Mouse (Mus musculus) adrenal gland, postnatal 36 days (tissue): ENCODE measurements around the gene Zmiz1. TPM values are rescaled to one million over a fixed set of nuclear protein-coding genes. Genes with fewer than 3 reads are reported as not detected.
A peak's percentile ranks its signal among the peaks of the same experiment; 100 is the strongest.

ENCODE experiments used
- DNase-seq, 2 experiments: peaks; one replicate each; pipeline ENCODE4 v3.0.0; 2021; ENCODE audit warnings: mixed read lengths in 1 of 2
- total RNA-seq, 2 experiments: library from RNA; stranded (reverse); gene quantifications; 2 replicates each; pipeline ENCODE4 v1.2.3; 2021

Gene Zmiz1
- total RNA-seq, 2 experiments from 2014 or later: 98.2 to 143 TPM

DNA sequence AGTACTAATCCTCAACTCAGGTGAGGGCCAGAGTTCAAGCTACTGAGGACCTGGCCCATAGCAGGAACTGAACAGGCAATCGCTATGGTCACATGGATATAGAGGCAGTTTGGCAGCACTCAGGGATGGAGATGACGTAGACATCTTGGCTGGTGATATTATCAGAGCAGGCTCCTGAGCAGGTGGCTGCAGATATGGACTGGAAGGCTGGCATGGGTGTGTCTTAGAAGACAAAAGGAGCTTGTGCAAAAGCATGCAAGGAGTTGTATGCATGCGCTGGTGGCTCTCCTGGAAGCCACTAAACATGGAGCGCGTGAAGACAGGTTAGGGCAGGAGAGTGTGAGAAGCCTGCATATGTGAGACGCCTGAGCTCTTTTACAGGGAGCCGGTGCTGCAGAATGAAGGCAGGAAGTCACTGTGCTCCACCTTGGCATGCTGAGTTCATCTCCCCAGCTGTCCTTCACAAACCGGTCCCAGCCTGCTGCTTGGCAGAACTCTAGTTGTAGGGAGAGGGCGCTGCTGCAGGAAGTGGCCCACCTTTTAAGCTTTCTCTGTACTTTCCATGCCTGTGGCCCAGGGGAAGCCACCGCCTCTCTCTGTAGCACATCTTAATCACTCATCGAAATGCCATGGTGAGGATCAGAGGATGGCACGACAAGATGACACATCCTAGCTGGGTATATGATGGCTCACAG, 4.8 kb upstream of the Zmiz1 start:
- no peak for DNase-seq

DNA sequence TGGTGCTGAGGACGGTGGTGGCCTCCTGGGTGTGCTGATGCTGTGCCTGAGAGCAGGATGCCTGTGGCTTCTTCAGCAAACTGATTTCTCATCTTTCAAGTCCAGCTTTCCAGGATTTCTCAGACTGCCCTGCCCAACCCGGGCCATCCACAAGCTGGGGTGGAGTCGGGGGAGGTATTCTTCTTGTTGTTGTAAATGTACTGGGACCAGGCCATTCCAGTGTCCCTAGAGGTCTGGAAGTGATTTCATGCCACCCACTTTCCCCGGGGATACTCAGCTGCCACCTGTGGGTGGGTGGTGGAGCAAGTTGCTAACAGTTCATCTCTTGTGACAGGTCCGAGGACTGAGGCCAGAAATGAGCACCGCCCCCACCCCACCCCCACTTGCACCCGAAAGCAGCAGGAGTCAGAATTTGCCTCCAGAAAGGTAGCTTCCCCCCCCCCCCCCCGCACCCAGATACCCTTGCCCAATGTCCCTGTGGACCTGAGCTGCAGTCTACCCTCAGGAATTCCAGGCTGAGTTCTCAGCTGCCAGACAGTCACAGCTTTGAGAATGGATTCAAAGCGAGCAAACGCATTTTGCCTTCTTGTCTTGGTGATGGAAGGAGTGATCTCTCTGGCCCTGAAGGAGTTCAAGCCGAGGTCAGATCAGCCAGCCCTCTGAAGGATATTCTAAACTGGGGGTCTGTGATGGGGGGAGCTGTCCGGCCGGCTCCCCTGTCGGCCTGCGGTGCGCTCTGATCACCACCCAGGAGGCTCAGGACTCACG, 2.1 kb upstream of the Zmiz1 start:
- DNase-seq: no peak

DNA sequence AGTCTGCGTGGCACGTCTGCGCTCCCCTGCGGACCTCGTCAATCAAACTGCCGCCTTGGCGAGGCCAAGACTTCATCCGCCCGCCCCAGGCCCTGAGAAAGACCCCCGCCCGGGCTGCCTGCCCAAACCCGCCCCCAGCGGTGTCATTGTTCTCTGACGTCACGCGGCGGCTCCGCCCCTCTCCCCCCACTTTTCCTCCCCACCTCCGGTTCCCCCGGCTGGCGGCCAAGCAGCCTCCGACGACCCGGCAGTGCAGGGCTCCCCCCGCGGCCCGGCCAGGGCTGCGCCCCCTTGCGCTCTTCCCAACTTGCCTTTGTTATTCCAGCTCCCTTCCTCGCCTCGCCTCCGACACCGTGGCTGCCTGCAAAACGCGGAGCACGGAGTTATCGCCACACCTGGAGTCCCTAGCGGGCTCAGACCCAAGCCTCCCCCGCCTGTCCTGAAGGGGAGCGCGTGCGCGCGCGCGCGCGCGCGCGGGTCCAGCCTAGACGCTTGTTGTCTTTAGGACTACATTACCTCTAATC, 1.5 kb upstream of the Zmiz1 start:
- DNase-seq: peak; percentile 98

DNA sequence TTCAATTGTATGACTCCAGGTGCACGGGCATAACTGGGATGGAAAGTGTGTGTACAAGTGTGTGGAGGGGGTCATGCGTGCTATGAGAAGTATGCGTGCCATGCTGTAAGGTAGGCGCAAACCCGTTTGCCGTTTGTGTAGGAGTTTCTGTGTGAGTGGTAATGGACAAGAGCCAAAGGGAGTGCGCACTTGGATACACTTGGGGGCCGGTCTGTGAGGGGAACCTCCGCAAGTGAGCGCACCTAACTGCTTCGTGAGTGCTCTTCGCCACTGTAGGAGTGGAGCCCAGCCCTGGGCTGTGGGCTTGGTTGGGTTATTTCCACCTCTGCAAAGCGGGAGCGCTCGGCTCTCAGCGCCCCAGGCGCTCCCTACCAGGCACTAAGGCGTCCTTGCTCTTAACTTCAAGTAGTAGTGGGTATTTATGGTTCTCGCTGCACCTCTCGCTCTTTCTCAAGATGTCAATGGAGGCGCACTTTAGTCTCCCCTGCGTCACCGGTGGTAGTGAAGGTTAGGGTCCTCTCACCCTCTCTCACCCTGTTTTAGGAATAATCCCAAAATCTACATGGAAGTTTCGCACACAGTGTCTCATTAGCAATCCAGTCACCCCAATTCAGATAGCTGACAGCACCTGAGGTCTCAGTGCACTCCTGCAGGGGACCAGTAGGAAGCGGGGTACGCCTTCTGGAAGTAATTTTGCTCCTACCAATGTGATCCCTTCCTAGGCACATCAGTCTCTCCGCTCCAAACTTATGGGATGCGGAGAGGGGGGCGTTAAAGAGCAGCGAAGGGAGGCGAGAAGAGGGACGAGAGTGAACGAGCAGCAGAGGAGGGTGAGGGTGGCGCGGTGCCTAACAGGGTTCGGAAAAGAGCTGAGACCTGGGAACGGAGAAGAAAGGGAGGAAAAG, 622 bp upstream of the Zmiz1 start:
- DNase-seq: peak; percentile 34 to 54

DNA sequence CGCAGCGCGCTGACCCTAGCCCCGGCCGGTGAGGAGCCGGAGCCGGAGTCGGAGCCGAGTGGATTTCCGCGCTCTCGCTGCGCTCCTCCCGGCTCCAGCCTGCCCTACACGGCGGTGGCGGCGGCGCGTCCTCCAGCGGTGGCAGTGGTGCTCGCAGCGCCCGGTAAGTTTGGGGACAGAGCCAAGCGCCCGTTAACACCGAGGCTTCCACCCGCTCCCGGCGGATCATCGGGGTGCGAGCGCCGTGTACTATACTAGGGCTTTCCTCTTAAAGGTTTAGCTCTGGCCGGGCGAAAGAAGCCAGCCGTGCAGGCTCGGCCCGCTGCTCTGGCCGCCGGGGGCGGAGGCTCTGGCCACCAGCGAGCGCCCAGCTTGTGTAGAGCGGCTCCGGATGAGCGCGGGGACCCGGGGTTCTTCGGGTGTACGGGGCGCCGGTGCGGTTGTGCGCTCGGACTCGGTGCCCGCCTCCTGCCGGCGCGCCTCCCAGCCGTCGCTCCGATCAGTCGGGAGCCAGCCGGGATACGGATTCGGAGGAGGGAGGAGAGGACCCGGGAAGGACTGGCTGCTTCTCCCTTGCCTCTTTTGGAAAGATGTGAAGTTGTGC, 511 bp downstream of the Zmiz1 start:
- peak; percentile 83 to 86 for DNase-seq

DNA sequence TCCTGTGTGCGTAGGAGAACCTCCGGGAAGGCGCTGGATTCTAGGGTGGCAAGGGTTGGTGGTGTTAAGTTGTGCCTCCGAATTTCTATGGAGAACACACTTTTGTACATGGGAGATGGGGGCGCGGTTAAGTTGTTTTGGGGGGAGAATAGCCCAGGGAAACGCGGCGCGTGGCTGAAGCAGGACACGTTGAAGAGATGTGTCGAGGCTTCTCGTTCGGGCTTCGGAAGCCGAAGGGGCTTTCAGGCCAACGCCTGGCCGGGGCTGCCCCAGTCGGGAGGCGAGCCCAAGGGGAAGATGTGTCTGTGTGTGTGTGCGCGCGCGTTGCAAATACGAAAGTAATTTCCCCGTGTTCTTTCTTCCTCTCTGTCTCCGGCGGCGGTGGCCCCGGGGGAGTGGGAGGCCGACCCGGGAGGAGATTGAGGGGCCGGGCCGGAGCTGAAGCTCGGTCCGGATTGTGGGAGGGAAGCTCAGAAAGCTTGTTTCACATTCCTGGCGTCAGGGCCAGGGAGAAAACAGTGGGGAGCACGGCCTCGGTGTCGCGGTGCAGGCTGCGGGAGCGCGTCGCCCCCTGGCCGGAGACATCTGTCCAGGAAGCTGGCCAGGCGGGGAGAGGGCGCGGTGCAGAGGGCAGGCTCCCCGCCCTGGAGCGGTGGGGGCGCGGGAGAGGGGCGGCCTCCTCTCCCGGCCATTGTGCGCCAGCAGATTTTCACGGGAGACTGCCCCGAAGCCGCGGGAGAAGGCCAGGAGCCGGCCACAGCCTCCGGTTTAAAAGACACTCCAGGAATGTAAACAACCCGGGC, 1.2 kb downstream of the Zmiz1 start:
- peak; percentile 70 to 77 for DNase-seq

DNA sequence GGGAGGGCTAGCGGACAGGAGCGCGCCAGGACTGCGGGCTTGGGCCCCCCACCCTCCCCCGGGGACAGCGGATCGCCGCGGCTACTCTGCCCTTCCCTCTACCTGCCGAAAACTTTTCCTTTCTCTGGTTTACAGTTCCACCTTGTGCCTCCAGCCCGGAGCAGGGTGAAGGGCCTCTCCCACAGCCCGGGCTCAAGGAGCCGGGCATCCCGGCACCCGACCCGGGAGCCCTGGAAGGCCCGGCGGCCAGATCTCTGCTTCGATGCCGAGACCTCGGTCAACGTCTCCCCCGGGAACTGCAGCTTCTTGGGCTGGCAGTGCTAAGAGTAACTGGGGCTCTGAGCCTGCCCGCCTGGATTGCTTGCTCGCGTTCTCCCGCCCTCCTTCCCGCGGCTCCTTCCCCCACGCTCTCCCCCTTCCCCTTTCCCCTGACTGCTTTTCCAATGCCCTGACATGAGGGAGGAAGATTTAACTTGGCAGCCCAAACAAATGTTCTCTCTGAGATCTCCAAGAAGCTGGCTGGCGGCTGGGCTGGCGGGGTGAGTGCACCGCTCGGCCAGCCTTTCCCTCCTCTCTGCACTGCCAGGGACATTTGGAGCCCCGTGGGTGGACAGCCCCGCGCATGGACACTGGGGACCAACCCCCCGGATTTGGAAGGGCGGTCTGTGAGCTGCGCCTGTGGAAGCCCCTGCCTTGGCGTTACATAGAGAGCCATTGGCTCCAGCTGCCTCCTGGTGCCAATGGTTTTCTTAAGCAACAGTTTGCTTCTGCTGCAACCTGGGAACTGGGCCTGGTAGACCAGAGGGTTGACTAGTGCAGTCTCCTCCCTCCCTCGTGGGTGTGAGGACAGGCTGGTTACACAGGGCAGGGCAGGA, 2.1 kb downstream of the Zmiz1 start:
- peak; percentile 85 to 88 for DNase-seq

DNA sequence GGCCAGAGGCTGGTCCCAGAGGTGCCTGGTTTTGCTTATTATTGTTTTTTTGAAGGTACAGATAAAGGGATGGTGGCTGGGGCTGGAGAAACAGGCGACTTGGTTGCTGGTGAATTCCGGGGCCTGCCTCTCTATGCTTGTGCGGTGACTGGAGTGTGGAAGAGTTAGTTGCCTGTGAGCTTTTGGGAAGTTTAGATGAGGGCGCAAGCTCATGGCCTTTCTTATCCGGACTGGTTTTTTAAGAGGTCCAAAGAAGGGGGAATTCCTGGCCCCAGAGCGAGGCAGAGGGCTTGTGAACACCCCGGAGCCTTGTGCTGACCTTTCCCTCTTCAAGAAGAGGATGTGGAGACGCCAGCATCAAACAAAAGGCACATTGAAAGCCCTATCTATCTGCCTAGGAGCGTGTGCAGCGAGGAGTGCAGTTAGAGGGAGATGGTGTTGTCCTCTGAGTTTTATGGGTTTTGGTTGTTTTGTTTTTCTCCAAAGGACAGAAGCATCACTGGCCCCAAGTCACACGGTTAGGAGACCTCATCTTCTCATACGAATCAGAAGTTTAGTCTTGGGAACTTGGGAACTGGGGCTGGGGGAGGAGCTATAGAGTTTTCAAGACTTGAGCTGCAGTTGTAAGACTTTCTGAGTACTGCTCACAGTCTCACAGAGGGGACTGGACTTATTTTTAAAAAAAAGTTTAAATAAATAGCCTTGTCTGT, 2.8 kb downstream of the Zmiz1 start:
- DNase-seq: no peak

DNA sequence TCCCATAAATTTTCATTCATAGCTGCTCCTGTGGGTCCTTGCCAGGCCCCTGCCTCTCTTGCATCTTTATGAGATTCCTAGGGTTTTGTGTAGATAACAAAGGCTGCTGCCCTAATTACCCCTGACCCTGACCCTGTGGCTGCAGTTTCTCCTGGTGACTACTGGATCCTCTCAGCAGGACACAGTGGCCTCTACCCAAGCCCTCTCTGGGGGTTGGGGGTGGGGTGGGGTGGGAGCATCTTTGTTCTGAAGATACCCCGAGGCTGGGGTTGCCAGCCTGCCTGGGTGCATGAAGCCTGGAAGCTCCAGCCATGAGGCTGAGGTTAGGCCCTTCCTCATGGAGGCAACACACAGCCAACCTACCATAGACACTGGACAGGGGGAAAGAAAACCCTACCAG, 4.0 kb downstream of the Zmiz1 start:
- DNase-seq: no peak

DNA sequence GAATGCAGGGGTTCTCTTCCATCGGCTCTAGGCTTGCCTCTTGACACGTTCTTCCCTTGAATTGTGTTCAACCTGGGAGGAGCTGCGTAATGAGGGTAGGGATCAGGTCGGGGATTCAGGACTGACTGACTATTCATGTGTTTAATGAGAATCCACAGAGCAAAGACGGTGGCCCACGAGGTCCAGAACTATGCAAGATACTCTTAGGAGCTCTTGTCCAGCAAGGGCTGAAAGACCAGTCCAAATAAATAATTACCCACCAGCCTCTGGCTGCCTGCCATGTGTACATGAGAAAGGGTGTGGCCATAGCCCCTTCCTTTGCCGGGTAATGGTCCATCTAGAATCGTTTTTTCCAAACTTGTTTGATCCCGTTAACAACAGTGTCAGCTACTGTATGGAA, 4.9 kb downstream of the Zmiz1 start:
- no peak for DNase-seq

DNA sequence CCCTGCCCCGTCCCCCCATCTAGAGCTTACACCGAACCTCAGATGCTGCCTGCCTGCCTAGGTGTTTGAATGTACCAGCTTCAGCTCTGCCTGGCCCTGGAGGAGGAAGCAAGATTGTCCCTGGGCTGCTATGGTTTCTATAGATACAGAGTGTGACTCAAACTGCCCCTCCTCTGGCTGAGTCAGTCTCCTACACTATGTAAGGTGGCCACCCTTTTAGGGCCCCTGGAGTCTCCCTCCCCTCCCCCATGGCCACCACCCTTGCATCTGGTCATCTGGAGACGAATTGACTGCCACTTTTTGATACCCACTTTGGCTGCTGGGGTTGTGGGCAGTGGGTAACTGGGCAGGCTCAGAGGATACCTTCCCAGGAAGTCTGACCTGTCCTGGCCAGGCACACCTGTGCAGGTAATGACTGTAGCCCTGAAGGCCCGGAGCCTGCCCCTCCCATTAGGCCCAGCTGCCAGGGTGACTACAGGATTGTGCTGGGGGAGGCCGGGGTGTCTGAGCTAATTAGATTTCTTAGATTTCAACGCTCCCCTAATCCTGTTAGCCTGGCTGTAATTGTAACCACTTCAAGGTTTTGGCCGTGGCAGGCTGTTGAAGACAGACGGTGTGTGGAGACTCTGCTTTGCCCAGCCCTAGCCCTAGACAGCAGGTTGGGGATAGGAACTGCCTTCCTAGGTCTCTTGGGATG, 5.8 kb downstream of the Zmiz1 start:
- no peak for DNase-seq

DNA sequence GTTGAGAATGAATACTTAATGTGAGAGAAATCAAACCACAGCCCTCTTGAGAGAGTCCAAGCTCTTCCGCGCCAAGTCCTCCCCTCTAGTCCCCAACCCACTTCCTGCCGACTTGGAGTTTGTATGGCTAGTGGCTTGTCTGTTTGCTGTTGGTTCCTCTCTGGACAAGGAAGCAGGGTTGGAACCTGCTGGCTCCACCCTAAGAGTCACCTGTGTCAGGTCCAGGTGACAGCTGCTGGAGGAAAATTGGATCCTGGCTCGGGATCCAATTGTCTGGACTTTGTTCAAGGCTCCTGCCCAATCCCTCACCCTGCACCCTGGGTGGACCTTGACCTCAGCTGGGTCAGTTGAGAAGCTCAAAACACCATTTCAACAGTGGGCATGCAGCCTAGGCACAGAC, 7.4 kb downstream of the Zmiz1 start:
- DNase-seq: peak in 1 of 2 experiments; percentile 62

DNA sequence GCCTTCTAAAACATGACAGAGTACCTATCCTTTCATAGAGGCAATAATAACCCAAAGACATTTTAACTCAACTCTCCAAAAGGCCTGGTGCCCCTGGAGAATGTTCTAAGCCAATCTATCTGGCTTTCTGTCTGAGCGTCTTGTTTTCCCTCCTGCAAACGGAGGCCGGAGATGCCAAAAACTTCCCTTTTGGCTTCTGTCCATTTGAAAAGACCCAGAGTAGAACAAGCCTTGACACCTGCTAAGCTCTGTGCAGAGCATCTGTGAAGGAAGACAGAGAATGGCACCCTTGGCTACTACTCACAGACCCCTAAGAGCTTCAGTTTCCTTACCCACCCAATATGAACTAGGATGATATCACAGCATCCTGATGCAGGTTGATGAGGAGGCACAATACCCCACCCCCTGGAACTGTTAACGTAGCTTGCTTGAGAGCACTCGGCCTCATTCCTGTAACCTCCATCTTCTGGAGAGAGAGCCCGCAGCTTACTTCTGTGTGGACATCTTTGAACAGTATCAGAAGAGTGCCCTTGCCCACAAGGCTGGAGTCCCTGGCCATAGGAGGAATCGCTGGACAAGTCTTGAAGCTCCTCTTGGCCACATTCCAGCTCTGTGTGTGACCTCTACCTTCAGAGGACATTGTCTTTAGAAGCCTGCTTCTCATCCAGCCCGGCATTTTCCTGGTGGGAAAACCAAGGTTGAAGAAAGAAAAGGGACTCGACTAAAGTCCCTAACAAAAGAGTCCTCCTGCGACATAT, 9.1 kb downstream of the Zmiz1 start:
- no peak for DNase-seq

DNA sequence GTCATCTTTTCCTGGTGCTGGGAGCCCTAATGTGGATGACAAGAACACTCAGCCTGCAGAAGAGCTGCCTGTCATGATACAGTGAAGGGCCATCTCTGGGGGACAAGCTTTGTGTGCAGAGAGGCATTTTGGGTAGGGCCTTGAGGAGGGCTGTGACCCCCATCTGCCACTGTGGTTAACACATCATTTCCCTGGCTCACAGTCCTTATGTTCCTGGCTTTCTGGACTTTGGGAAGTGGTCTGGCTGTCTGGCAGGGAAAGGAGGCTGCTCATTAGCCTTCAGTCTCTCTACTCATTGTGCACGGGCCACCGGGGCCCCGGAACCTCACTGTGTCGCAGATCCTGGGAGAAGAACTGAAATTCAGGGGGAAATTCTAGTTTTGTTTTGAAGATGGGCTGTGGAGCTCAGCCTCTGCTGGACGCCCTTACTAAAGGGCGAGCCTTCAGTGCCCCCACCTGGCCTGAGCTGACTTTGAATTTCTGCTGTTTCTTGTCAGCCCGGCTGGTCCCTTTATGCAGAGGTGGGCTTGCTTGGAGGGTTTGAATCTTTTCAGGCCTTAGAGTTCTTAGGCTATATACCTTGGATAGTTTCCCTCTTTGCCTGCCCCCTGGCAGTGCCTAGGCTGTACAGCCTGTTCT, 10.0 kb downstream of the Zmiz1 start:
- no peak for DNase-seq

DNA sequence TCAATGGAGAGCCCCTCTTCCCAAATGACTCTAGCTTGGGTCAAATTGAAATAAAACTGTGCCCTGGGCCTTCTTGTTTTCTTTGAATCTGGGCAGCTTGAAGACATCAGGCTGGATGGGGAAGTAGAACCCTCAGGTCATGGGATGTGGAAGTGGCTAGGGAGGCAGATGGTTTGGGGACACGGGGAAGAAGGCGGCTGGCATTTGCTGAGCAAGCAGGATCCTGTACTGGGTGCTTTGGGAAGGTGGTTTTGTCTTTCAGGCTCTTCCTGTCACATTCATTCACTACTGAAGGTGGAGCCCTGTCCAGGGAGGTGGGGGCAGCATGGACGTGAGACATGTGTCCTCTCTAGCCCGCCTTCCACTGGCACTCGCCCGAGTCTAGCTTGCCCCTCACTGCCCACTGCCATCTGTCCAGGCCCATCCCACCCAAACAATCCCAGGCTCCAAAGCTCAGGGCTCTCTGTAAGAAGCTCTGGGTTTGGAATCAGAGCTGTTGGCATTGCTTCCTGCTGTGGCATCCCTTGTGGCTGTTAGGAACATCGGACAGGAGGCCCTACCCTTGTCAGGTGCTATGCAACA, 11.3 kb downstream of the Zmiz1 start:
- DNase-seq: no peak

DNA sequence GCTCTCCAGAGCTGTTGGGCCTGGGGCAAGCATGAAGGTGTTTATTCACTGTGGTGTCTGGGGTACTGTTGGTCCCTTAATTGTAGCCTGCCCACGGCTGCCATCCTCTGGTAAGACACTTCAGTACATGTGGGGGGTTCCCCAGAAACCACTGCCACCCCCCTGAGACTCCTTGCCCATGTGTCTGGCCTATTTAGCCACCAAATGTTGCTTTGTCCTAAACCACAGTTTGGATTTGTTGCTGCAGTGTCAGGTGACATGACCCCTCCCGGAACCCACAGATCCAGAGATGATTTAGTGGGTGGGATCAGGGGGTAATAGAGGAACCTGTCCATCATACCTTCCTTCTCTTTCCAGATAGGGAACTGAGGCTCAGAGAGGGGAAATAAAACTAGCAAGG, 12.1 kb downstream of the Zmiz1 start:
- DNase-seq: no peak
